Mouse (Mus musculus) megakaryocyte, embryonic 14.5 days (primary cell): ENCODE data around the gene Strbp. TPM values are rescaled to one million over a fixed set of nuclear protein-coding genes. Genes with fewer than 3 reads are reported as not detected.

Source experiments
- H3K27me3 ChIP-seq: replicated peaks from 2 replicates; pipeline ENCODE3; 2012; ENCODE audit warnings: inconsistent platforms
- H3K36me3 ChIP-seq: replicated peaks from 2 replicates; pipeline ENCODE3; 2012; ENCODE audit warnings: low read length, inconsistent platforms, mixed read lengths
- H3K4me1 ChIP-seq: 2 replicates; pipeline ENCODE4 v1.6.1; 2012; ENCODE audit warnings: inconsistent platforms
- H3K4me3 ChIP-seq: replicated peaks from 2 replicates; pipeline ENCODE3; 2012; ENCODE audit warnings: moderate library complexity, mild to moderate bottlenecking, inconsistent platforms
- H3K9me3 ChIP-seq: 2 replicates; pipeline ENCODE4 v1.6.1; 2012; ENCODE audit warnings: inconsistent platforms
- FLI1 ChIP-seq: IDR thresholded peaks from 2 replicates; pipeline ENCODE4 v1.6.1; 2012; ENCODE audit warnings: low read length, inconsistent platforms, mixed read lengths
- GATA1 ChIP-seq: IDR thresholded peaks from 3 replicates; pipeline ENCODE4 v1.6.1; 2012; ENCODE audit warnings: mixed read lengths, low read length, inconsistent platforms, borderline replicate concordance
- polyA plus RNA-seq: library from polyadenylated mRNA; stranded (reverse); fragments of >175 nt; gene quantifications from 2 replicates; pipeline ENCODE4 v1.2.3, GENCODE M21; 2012; ENCODE audit warnings: low replicate concordance; ENCODE audit not compliant: insufficient read depth

The Strbp gene
- polyA plus RNA-seq, 1 experiment: 3.3 TPM

DNA sequence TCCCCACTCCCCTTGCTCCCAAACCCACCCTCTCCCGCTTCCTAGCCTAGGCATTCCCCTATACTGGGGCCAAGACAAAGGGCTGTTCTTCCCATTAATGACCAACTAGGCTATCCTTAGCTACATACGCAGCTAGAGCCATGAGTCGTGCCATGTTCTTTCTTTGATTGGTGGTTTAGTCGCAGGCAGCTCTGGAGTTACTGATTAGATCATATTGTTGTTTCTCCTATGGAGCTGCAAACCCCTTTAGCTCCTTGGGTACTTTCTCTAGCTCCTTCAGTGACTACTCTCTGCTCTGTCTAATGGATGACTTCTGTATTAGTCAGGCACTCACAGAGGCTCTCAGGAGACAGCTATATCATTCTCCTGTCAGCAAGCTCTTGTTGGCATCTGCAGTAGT is 206.3 kb downstream of the Strbp start:
- no peaks in the 10 kb centered on the region for H3K4me1 ChIP-seq
- TF ChIP-seq GATA1: no peak
- no peak for TF ChIP-seq FLI1
- H3K36me3 ChIP-seq: peaks cover 75% of the 10 kb centered on the region
- no peaks in the 10 kb centered on the region for H3K27me3 ChIP-seq
- H3K9me3 ChIP-seq: no peaks in the 10 kb centered on the region
- no peak overlapping the region for H3K4me3 ChIP-seq

GRCm38 (mm10) chr2:37488956-37489355 is 214.7 kb downstream of the Strbp start:
- Histone ChIP-seq H3K4me1 (no peaks in the 10 kb centered on the region), H3K4me3 (no peak overlapping the region), H3K9me3 (no peaks in the 10 kb centered on the region), H3K27me3 (no peaks in the 10 kb centered on the region), H3K36me3 (peaks cover 90% of the 10 kb centered on the region)
- TF ChIP-seq FLI1 (no peak), GATA1 (no peak)

DNA sequence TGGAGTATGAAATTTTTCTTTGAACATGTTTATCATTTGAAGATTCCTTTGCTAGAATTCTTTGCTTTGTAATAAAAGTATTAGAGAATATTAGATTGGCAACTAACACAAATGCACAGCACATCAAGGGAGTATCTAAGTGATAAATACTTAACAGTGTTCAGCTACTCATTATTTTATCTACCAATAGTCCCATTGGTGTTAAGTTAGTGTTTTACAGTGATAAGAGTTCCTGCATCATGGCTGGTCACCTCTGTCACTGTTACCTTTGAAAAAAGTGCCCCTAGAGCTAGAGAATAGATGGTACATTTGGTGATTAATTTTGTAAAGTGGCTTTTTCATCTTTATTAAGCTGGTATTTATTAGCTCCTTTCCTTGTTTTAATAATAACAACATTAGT is 217.3 kb downstream of the Strbp start:
- no peaks in the 10 kb centered on the region for H3K9me3 ChIP-seq
- no peak overlapping the region for H3K4me3 ChIP-seq
- TF ChIP-seq GATA1 (no peak), FLI1 (no peak)
- H3K4me1 ChIP-seq: no peaks in the 10 kb centered on the region; the same call in 1 of the 2 replicates
- peaks cover 81% of the 10 kb centered on the region for H3K36me3 ChIP-seq
- no peaks in the 10 kb centered on the region for H3K27me3 ChIP-seq

DNA sequence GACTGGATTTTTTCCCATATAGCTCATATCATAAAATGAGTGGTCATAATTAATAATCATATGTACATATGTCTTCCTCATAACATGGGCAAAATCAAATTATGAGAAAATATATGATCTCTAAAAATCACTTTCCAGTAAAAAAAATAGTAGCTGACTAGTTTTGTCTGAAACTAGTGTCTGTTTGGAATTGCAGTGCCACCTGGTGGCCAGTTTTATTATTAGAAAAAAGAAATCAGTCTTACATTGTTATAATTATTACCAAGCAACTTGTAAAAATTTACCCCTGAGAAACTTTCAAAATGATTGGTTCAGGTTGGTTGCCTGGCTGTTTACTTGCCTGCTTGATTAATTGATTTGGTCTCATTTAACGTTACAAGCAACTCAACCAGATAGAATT is 218.3 kb downstream of the Strbp start:
- Histone ChIP-seq H3K4me1 (peaks cover 5% of the 10 kb centered on the region; the same call in 1 of the 2 replicates), H3K9me3 (no peaks in the 10 kb centered on the region), H3K36me3 (peaks cover 77% of the 10 kb centered on the region), H3K4me3 (no peak overlapping the region), H3K27me3 (no peaks in the 10 kb centered on the region)
- no peak for TF ChIP-seq FLI1
- no peak for TF ChIP-seq GATA1

- TF ChIP-seq FLI1: no peak
- no peak for TF ChIP-seq GATA1
- peaks cover 67% of the 10 kb centered on the region for H3K36me3 ChIP-seq
- H3K4me1 ChIP-seq: peaks cover 9% of the 10 kb centered on the region; the same call in 1 of the 2 replicates
- no peaks in the 10 kb centered on the region for H3K27me3 ChIP-seq
- no peak overlapping the region for H3K4me3 ChIP-seq
- no peaks in the 10 kb centered on the region for H3K9me3 ChIP-seq
Measured at GRCm38 (mm10) chr2:37484165-37484564, 219.5 kb downstream of the Strbp start.

DNA sequence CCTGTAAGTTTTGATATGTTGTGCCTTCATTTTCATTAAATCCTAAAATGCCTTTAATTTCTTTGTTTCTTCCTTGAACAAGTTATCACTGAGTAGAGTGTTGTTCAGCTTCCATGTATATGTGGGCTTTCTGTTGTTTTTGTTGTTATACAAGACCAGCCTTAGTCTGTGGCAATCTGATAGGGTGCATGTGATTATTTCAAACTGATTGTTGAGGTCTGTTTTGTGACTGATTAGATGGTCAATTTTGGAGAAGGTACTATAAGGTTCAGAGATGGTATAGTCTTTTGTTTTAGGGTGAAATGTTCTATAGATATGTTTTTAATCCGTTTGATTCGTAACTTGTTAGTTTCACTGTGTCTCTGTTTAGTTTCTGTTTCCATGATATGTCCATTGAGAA is 223.6 kb downstream of the Strbp start:
- H3K27me3 ChIP-seq: no peaks in the 10 kb centered on the region
- H3K4me1 ChIP-seq: peaks cover 9% of the 10 kb centered on the region; the same call in 1 of the 2 replicates
- no peak overlapping the region for H3K4me3 ChIP-seq
- TF ChIP-seq GATA1 (no peak), FLI1 (no peak)
- H3K9me3 ChIP-seq: no peaks in the 10 kb centered on the region
- H3K36me3 ChIP-seq: peaks cover 60% of the 10 kb centered on the region

- H3K9me3 ChIP-seq: no peaks in the 10 kb centered on the region
- peaks cover 9% of the 10 kb centered on the region; the same call in 1 of the 2 replicates for H3K4me1 ChIP-seq
- H3K4me3 ChIP-seq: no peak overlapping the region
- TF ChIP-seq GATA1 (no peak), FLI1 (no peak)
- H3K36me3 ChIP-seq: peaks cover 59% of the 10 kb centered on the region
- no peaks in the 10 kb centered on the region for H3K27me3 ChIP-seq
Measured at GRCm38 (mm10) chr2:37479559-37479958, 224.1 kb downstream of the Strbp start.

- TF ChIP-seq GATA1 (no peak), FLI1 (no peak)
- H3K27me3 ChIP-seq: no peaks in the 10 kb centered on the region
- H3K9me3 ChIP-seq: no peaks in the 10 kb centered on the region
- no peak overlapping the region for H3K4me3 ChIP-seq
- peaks cover 31% of the 10 kb centered on the region for H3K36me3 ChIP-seq
- H3K4me1 ChIP-seq: peaks cover 24% of the 10 kb centered on the region
Measured at GRCm38 (mm10) chr2:37466266-37466665, 237.4 kb downstream of the Strbp start.

GRCm38 (mm10) chr2:37460707-37461106 is 243.0 kb downstream of the Strbp start:
- H3K9me3 ChIP-seq: peaks cover 5% of the 10 kb centered on the region; the same call in 1 of the 2 replicates
- H3K4me1 ChIP-seq: peaks cover 12% of the 10 kb centered on the region
- peaks cover 19% of the 10 kb centered on the region for H3K36me3 ChIP-seq
- TF ChIP-seq FLI1: no peak
- no peak for TF ChIP-seq GATA1
- no peak overlapping the region for H3K4me3 ChIP-seq
- no peaks in the 10 kb centered on the region for H3K27me3 ChIP-seq

GRCm38 (mm10) chr2:37452376-37452760 is 251.3 kb downstream of the Strbp start:
- Histone ChIP-seq H3K27me3 (no peaks in the 10 kb centered on the region), H3K36me3 (peaks cover 8% of the 10 kb centered on the region), H3K9me3 (no peaks in the 10 kb centered on the region), H3K4me1 (peaks cover 36% of the 10 kb centered on the region), H3K4me3 (peak overlapping the region; percentile 93)
- TF ChIP-seq FLI1 (no peak), GATA1 (no peak)

DNA sequence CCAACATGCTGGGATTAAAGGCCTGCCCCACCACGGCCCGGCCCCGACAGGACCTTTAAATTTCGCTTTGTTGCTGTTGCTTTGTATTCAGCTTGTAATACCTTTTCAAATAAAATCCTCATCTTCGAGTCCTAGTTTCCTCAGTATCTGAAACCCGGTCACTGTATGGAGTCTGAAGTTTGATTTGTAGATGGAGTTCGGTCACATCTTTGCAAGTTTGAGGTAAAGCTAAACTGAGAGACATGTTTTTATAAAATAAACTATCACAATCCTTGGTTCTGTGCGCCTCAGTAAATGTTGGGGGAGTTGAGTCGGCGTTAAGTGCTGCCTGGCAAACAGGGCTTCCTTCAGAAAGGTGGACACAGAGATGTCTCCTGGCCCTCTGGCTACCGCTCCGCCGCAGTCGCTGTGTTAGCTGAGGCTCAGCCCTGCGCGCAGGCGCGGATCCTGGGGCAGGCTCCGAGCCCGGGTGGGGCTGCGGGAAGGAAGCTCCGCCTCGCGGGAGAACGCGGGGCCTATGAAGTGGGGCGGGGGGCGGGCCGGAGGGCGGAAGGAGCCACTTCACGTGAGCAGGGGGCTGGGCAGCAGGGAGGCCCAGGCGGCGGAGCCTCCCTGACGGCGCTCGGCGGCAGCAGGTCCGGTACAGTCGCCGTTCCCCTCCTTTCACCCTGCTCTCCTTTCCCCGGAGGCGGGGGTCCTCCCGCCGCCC is 251.8 kb downstream of the Strbp start:
- Histone ChIP-seq H3K36me3 (peaks cover 11% of the 10 kb centered on the region), H3K27me3 (no peaks in the 10 kb centered on the region), H3K4me3 (peak overlapping the region; percentile 93), H3K4me1 (peaks cover 36% of the 10 kb centered on the region), H3K9me3 (no peaks in the 10 kb centered on the region)
- TF ChIP-seq FLI1: no peak
- TF ChIP-seq GATA1: no peak
